Mouse (Mus musculus) MEL (cell line): ENCODE measurements around the gene Bcl10. TPM values are rescaled to one million over a fixed set of nuclear protein-coding genes. Genes with fewer than 3 reads are reported as not detected.
"Not testable (repeated sequence)": the region's sequence is repeated elsewhere in the genome, so short reads cannot be mapped to it uniquely, and the experiment has no call there.

Experiments
- DNase-seq: peaks from one replicate; pipeline ENCODE4 v3.0.0; 2011; ENCODE audit warnings: low read depth, low spot score
- H3K27ac ChIP-seq: 2 replicates; pipeline ENCODE4 v1.5.1; 2012; ENCODE audit warnings: low read depth, mild to moderate bottlenecking, control low read depth, low read length, moderate library complexity; ENCODE audit not compliant: control insufficient read depth
- H3K27me3 ChIP-seq, 2 experiments: fragments of 150-350 bp in 1 of 2; sonication (generic) in 1 of 2; 2 replicates each; pipeline ENCODE4 v1.6.1; 2012; ENCODE audit warnings: low read length in 2 of 2, mild to moderate bottlenecking in 2 of 2, improper control_type of control experiment in 1 of 2, moderate library complexity in 1 of 2; ENCODE audit not compliant: insufficient read depth in 2 of 2, control insufficient read depth in 1 of 2
- H3K36me3 ChIP-seq, 2 experiments: 2 replicates each; pipeline ENCODE4 v1.6.1; 2012 to 2014; ENCODE audit warnings: low read length in 2 of 2, improper control_type of control experiment in 1 of 2, inconsistent platforms in 1 of 2, mild to moderate bottlenecking in 1 of 2; ENCODE audit not compliant: insufficient read depth in 2 of 2, control insufficient read depth in 1 of 2
- H3K4me1 ChIP-seq, 2 experiments: fragments of 150-350 bp in 1 of 2; sonication (generic) in 1 of 2; 2 replicates each; pipeline ENCODE4 v1.6.1; 2012; ENCODE audit warnings: low read length in 2 of 2, improper control_type of control experiment in 1 of 2, mild to moderate bottlenecking in 1 of 2; ENCODE audit not compliant: insufficient read depth in 2 of 2, control insufficient read depth in 1 of 2
- H3K4me3 ChIP-seq, 2 experiments: fragments of 150-350 bp in 1 of 2; sonication (generic) in 1 of 2; 2 replicates each; pipeline ENCODE4 v1.5.1; 2012; ENCODE audit warnings: low read depth in 2 of 2, low read length in 2 of 2, mild to moderate bottlenecking in 2 of 2, moderate library complexity in 2 of 2, control low read depth in 1 of 2, improper control_type of control experiment in 1 of 2; ENCODE audit not compliant: control insufficient read depth in 1 of 2, insufficient read depth in 1 of 2
- H3K79me2 ChIP-seq: 2 replicates; pipeline ENCODE4 v1.6.1; 2012; ENCODE audit warnings: mild to moderate bottlenecking, low read length, moderate library complexity; ENCODE audit not compliant: control insufficient read depth, poor library complexity, insufficient read depth
- H3K9ac ChIP-seq: 2 replicates; pipeline ENCODE4 v1.6.1; 2012; ENCODE audit warnings: low read depth, mild to moderate bottlenecking, control low read depth, low read length, moderate library complexity; ENCODE audit not compliant: control insufficient read depth, poor library complexity, severe bottlenecking
- H3K9me3 ChIP-seq: fragments of 150-350 bp; sonication (generic); replicated peaks from 2 replicates; pipeline ENCODE4 v1.6.1; 2012; ENCODE audit warnings: mild to moderate bottlenecking, low read length, improper control_type of control experiment, moderate library complexity; ENCODE audit not compliant: insufficient read depth
- BHLHE40 ChIP-seq: IDR thresholded peaks from 2 replicates; pipeline ENCODE4 v1.6.1; 2012; ENCODE audit warnings: low read depth, mild to moderate bottlenecking, inconsistent platforms, low read length, improper control_type of control experiment, borderline replicate concordance
- CHD2 ChIP-seq: IDR thresholded peaks from 2 replicates; pipeline ENCODE4 v1.6.1; 2011; ENCODE audit warnings: low read length, improper control_type of control experiment
- CTCF ChIP-seq, 3 experiments: IDR thresholded peaks in 2 of 3; conservative IDR thresholded peaks in 1 of 3; 2 replicates each; pipeline ENCODE4 v1.5.1; 2011 to 2012; ENCODE audit warnings: low read length in 3 of 3, low read depth in 2 of 3, mild to moderate bottlenecking in 2 of 3, improper control_type of control experiment in 1 of 3, inconsistent platforms in 1 of 3, mixed read lengths in 1 of 3, moderate library complexity in 1 of 3; ENCODE audit not compliant: control insufficient read depth in 1 of 3, insufficient read depth in 1 of 3, poor library complexity in 1 of 3, severe bottlenecking in 1 of 3
- ELF1 ChIP-seq: IDR thresholded peaks from 2 replicates; pipeline ENCODE4 v1.6.1; 2014; ENCODE audit warnings: low read depth, mild to moderate bottlenecking, inconsistent platforms, low read length, improper control_type of control experiment, moderate library complexity
- EP300 ChIP-seq, 2 experiments: IDR thresholded peaks; 2 replicates each; pipeline ENCODE4 v1.6.1; 2011; ENCODE audit warnings: improper control_type of control experiment in 2 of 2, low read length in 2 of 2, low read depth in 1 of 2, mild to moderate bottlenecking in 1 of 2
- ETS1 ChIP-seq: IDR thresholded peaks from 2 replicates; pipeline ENCODE4 v1.6.1; 2012; ENCODE audit warnings: low read depth, mild to moderate bottlenecking, inconsistent platforms, low read length, improper control_type of control experiment, moderate library complexity
- GATA1 ChIP-seq: IDR thresholded peaks from 2 replicates; pipeline ENCODE4 v1.6.1; 2011; ENCODE audit warnings: low read depth, low read length, improper control_type of control experiment
- MAFK ChIP-seq: IDR thresholded peaks from 2 replicates; pipeline ENCODE4 v1.6.1; 2011; ENCODE audit warnings: low read depth, mild to moderate bottlenecking, low read length, improper control_type of control experiment, borderline replicate concordance
- MAZ ChIP-seq: IDR thresholded peaks from 2 replicates; pipeline ENCODE4 v1.6.1; 2012; ENCODE audit warnings: low read depth, mild to moderate bottlenecking, inconsistent platforms, low read length, improper control_type of control experiment
- POLR2AphosphoS5 ChIP-seq: IDR thresholded peaks from 2 replicates; pipeline ENCODE4 v1.6.1; 2012; ENCODE audit warnings: low read depth, borderline replicate concordance, mild to moderate bottlenecking, inconsistent platforms, low read length, moderate library complexity, mixed read lengths
- RCOR1 ChIP-seq: IDR thresholded peaks from 2 replicates; pipeline ENCODE4 v1.6.1; 2012; ENCODE audit warnings: low read depth, mild to moderate bottlenecking, inconsistent platforms, low read length, improper control_type of control experiment
- SMC3 ChIP-seq: IDR thresholded peaks from 2 replicates; pipeline ENCODE4 v1.6.1; 2011; ENCODE audit warnings: low read depth, low read length, improper control_type of control experiment
- TAL1 ChIP-seq: IDR thresholded peaks from 2 replicates; pipeline ENCODE4 v1.6.1; 2012; ENCODE audit warnings: mild to moderate bottlenecking, inconsistent platforms, low read length, moderate library complexity, mixed read lengths
- TCF12 ChIP-seq: IDR thresholded peaks from 2 replicates; pipeline ENCODE4 v1.6.1; 2014; ENCODE audit warnings: low read depth, mild to moderate bottlenecking, inconsistent platforms, low read length, improper control_type of control experiment, moderate library complexity
- UBTF ChIP-seq: IDR thresholded peaks from 2 replicates; pipeline ENCODE4 v1.6.1; 2012; ENCODE audit warnings: low read depth, mild to moderate bottlenecking, inconsistent platforms, low read length, improper control_type of control experiment, moderate library complexity, borderline replicate concordance; ENCODE audit not compliant: insufficient read depth
- USF2 ChIP-seq, 2 experiments: IDR thresholded peaks; 2 replicates each; pipeline ENCODE4 v1.6.1; 2011 to 2012; ENCODE audit warnings: improper control_type of control experiment in 2 of 2, low read length in 2 of 2, borderline replicate concordance in 1 of 2, inconsistent platforms in 1 of 2, low read depth in 1 of 2, mild to moderate bottlenecking in 1 of 2; ENCODE audit not compliant: insufficient read depth in 1 of 2
- ZNF384 ChIP-seq: IDR thresholded peaks from 2 replicates; pipeline ENCODE4 v1.6.1; 2012; ENCODE audit warnings: low read depth, mild to moderate bottlenecking, inconsistent platforms, low read length, improper control_type of control experiment
- polyA plus RNA-seq, 2 experiments: library from polyadenylated mRNA; stranded (reverse) in 1 of 2; unstranded in 1 of 2; fragments of >175 nt in 1 of 2; fragments of >200 nt in 1 of 2; gene quantifications; 2 replicates each; pipeline versions ENCODE4 v1.2.1 to v1.2.4; 2012; ENCODE audit warnings: low replicate concordance in 2 of 2, low read depth in 1 of 2; ENCODE audit not compliant: insufficient read length in 2 of 2, insufficient read depth in 1 of 2, missing spikeins in 1 of 2
- total RNA-seq: library from RNA; depleted of rRNA; stranded (reverse); fragments of 300-350 nt; gene quantifications from 2 replicates; pipeline ENCODE4 v1.2.3, GENCODE M21; 2012

Bcl10 gene
- total and polyA plus RNA-seq, 3 experiments = 25.0 to 30.4 TPM; not detected in 1

DNA sequence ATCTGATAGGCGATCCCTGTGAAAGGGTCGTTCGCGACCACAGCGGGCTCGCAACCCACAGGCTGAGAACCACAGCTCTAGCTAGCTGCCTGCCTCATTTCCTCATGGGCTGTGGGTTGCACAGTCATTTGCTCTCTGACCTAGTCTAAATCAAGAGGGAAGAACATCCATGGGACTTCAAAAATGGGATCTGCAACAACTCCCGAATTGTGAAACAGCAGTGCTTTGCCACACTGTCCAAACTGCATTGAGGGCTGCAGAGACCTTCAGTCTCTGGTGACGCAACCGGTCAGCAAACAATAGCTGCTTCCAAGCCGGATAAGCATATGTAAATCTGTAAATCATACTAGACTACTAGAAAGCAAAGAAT lies 41.4 kb downstream of the Bcl10 start:
- no peaks in the 10 kb centered on the region for H3K27me3 ChIP-seq
- DNase-seq = no peak
- H3K9me3 ChIP-seq = no peaks in the 10 kb centered on the region
- H3K4me1 ChIP-seq = peaks cover 0 to 11% of the 10 kb centered on the region in 2 experiments; a peak in 3 of 4 replicates
- H3K4me3 ChIP-seq = peak overlapping the region; percentile 17 to 31; a peak in 2 of 4 replicates
- H3K79me2 ChIP-seq = no peaks in the 10 kb centered on the region
- H3K36me3 ChIP-seq = peaks cover 0 to 5% of the 10 kb centered on the region in 2 experiments; a peak in 2 of 4 replicates
- H3K27ac ChIP-seq = no peak overlapping the region
- no peak overlapping the region for H3K9ac ChIP-seq
- no peak for TF ChIP-seq USF2 (IDR thresholded peaks at IDR 0.05; ENCODE audit: borderline replicate concordance in 1 of 2, insufficient read depth in 1 of 2, low read depth in 1 of 2, low read length in 2 of 2)
- TF ChIP-seq, all 39 proteins: peak for 0

DNA sequence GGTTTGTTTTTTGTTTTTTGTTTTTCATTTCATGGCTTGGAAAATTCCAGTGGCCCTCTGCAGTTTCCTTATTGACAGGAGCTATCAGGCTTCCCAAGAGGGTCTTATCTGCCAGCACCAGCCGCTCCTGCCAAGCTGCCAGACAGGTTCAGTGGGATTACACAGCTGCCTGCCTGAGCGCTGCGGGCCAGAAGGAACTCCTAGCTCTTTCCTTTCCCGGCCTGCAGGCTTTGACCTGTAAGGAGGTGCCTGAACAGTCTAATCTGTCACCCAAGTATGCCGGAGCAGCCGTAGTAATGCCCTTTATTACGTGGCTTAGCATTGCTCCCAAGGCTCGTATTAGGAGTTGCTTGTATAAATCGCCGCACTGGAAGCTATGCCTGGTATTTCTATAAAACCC lies 41.9 kb downstream of the Bcl10 start:
- H3K9me3 ChIP-seq = no peaks in the 10 kb centered on the region
- H3K4me1 ChIP-seq = peaks cover 0 to 11% of the 10 kb centered on the region in 2 experiments; a peak in 3 of 4 replicates
- no peak overlapping the region for H3K9ac ChIP-seq
- peak; percentile 61 for DNase-seq
- TF ChIP-seq TAL1 (peak; percentile 87), GATA1 (peak; percentile 68), CTCF (IDR thresholded peaks at IDR 0.05 in 2 of 3, conservative IDR thresholded peaks at IDR 0.05 in 1 of 3; ENCODE audit: control insufficient read depth in 1 of 3, insufficient read depth in 1 of 3, low read depth in 2 of 3, low read length in 3 of 3, poor library complexity in 1 of 3, severe bottlenecking in 1 of 3) (no peak), MAZ (no peak), CHD2 (no peak), TCF12 (peak; percentile 90), ZNF384 (0 out of 2 replicates have a peak, but pooled peaks have one; percentile 23), MAFK (no peak), SMC3 (no peak), ELF1 (no peak), BHLHE40 (no peak), RCOR1 (peak; percentile 41; the same call in 1 of the 2 replicates), POLR2AphosphoS5 (no peak), UBTF (no peak), ETS1 (peak; percentile 67), EP300 (IDR thresholded peaks at IDR 0.05; ENCODE audit: low read depth in 1 of 2, low read length in 2 of 2) (peak; percentile 67 to 72)
- H3K79me2 ChIP-seq = no peaks in the 10 kb centered on the region
- H3K27ac ChIP-seq = no peak overlapping the region
- no peaks in the 10 kb centered on the region for H3K27me3 ChIP-seq
- peak overlapping the region; percentile 31 to 39; a peak in 3 of 4 replicates for H3K4me3 ChIP-seq
- peaks cover 0 to 5% of the 10 kb centered on the region in 2 experiments; a peak in 2 of 4 replicates for H3K36me3 ChIP-seq

DNA sequence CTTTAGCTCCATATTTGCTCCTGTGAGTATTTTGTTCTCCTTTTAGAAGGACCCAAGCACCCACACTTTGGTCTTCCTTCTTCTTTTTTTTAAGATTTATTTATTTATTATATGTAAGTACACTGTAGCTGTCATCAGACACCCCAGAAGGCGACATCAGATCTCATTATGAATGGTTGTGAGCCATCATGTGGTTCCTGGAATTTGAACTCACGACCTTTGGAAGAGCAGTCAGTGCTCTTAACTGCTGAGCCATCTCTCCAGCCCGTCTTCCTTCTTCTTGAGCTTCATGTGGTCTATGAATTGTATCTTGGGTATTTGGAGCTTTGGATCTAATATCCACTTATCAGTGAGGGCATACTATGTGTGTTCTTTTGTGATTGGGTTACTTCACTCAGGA lies 43.0 kb downstream of the Bcl10 start:
- not testable (repeated sequence) for H3K79me2 ChIP-seq, H3K4me3 ChIP-seq, DNase-seq, H3K27ac ChIP-seq, H3K27me3 ChIP-seq, H3K9ac ChIP-seq, H3K9me3 ChIP-seq, H3K36me3 ChIP-seq
- peaks cover 0 to 11% of the 10 kb centered on the region in 2 experiments; a peak in 3 of 4 replicates for H3K4me1 ChIP-seq
